Mouse (Mus musculus) ES-E14 (cell line): Measurements from ENCODE around the gene Olfr691. TPM values are rescaled to one million over a fixed set of nuclear protein-coding genes. Genes with fewer than 3 reads are reported as not detected.

Experiments
- DNase-seq: peaks from one replicate; pipeline ENCODE4 v3.0.0-alpha.2; 2013; ENCODE audit warnings: low read depth, low spot score
- H3K27ac ChIP-seq: 2 replicates; pipeline ENCODE4 v1.5.1; 2012; ENCODE audit warnings: low read depth, mild to moderate bottlenecking, low read length, moderate library complexity, mixed read lengths; ENCODE audit not compliant: poor library complexity, insufficient read depth, severe bottlenecking
- H3K36me3 ChIP-seq: 2 replicates; pipeline ENCODE4 v1.6.1; 2012; ENCODE audit warnings: mild to moderate bottlenecking, low read length, moderate library complexity, mixed read lengths; ENCODE audit not compliant: control insufficient read depth, poor library complexity, insufficient read depth, severe bottlenecking
- H3K4me1 ChIP-seq, 2 experiments: fragments of 150-350 bp in 1 of 2; sonication (generic) in 1 of 2; 2 replicates each; pipeline ENCODE4 v1.6.1; 2012; ENCODE audit warnings: low read length in 2 of 2, mild to moderate bottlenecking in 1 of 2, mixed read lengths in 1 of 2; ENCODE audit not compliant: control insufficient read depth in 2 of 2, insufficient read depth in 2 of 2, poor library complexity in 1 of 2
- H3K4me3 ChIP-seq, 2 experiments: fragments of 150-350 bp in 1 of 2; sonication (generic) in 1 of 2; 2 replicates each; pipeline ENCODE4 v1.5.1; 2012; ENCODE audit warnings: low read length in 2 of 2, low read depth in 1 of 2, mild to moderate bottlenecking in 1 of 2, mixed read lengths in 1 of 2; ENCODE audit not compliant: insufficient read depth in 1 of 2, poor library complexity in 1 of 2, severe bottlenecking in 1 of 2
- H3K9ac ChIP-seq: 2 replicates; pipeline ENCODE4 v1.6.1; 2012; ENCODE audit warnings: low read depth, mild to moderate bottlenecking, low read length, mixed read lengths; ENCODE audit not compliant: poor library complexity, insufficient read depth, severe bottlenecking
- H3K9me3 ChIP-seq: fragments of 150-350 bp; sonication (generic); 2 replicates; pipeline ENCODE4 v1.6.1; 2012; ENCODE audit warnings: low read depth, mild to moderate bottlenecking, low read length; ENCODE audit not compliant: control insufficient read depth, insufficient read depth
- CHD2 ChIP-seq: IDR thresholded peaks from 2 replicates; pipeline ENCODE4 v1.6.1; 2014; ENCODE audit warnings: mild to moderate bottlenecking, low read depth, low read length, inconsistent platforms
- HCFC1 ChIP-seq: IDR thresholded peaks from 2 replicates; pipeline ENCODE4 v1.6.1; 2012; ENCODE audit warnings: low read length, inconsistent platforms, borderline replicate concordance; ENCODE audit not compliant: insufficient read depth
- MAFK ChIP-seq: IDR thresholded peaks from 2 replicates; pipeline ENCODE4 v1.6.1; 2014; ENCODE audit warnings: mild to moderate bottlenecking, low read depth, low read length, inconsistent platforms; ENCODE audit not compliant: insufficient read depth
- ZC3H11A ChIP-seq: IDR thresholded peaks from 2 replicates; pipeline ENCODE4 v1.6.1; 2012; ENCODE audit warnings: low read depth, mild to moderate bottlenecking, inconsistent platforms, low read length, borderline replicate concordance
- ZNF384 ChIP-seq: IDR thresholded peaks from 2 replicates; pipeline ENCODE4 v1.6.1; 2012; ENCODE audit warnings: low read depth, low read length, inconsistent platforms
- in situ Hi-C, 2 experiments: fragments of 600-800 bp; cut with MboI; formaldehyde crosslinking; loops; one replicate each; pipeline ENCODE4 v1.15.1; 2025; ENCODE audit warnings: low sequenced_read_pairs in 2 of 2, inconsistent platforms in 1 of 2; ENCODE audit not compliant: unreplicated experiment in 2 of 2
- total RNA-seq: library from RNA; depleted of rRNA; stranded (reverse); fragments of 300-350 nt; gene quantifications from 2 replicates; pipeline ENCODE4 v1.2.3, GENCODE M21; 2012; rRNA removed

Gene Olfr691
- not detected in 2 replicates for total RNA-seq

DNA sequence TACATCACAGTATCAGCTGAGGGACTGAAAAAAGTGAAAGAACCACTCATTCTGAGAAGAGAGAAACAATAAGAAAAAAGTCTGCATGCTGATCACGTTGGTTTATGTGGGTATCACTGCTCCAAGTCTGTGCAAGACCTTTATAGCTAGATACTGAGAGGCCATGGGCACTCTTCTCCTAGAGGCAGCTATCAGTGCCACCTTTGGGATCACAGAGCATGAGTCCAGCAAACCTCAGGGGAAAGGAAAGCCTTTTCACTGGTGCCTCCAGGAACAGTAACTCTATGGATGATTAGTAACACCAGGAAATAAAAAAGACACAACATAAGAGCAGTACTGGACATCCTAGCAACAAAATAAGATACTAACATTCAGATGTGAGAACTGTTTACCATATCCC is at the start of gene Olfr691:
Gene Olfr691, minus strand, starts transcription at position 101 of the 400 bp plus-strand sequence.
- H3K4me3 ChIP-seq = no peak within 1 kb of the TSS
- in situ Hi-C loops = no loop called here
- H3K27ac ChIP-seq = no peak within 1 kb of the TSS
- DNase-seq = no peak
- no peaks in the 10 kb centered on the region for H3K36me3 ChIP-seq
- no peak for TF ChIP-seq CHD2
- no peak for TF ChIP-seq HCFC1
- no peak for TF ChIP-seq ZNF384
- TF ChIP-seq ZC3H11A = no peak
- no peak for TF ChIP-seq MAFK
- H3K9ac ChIP-seq = no peak within 1 kb of the TSS
- H3K9me3 ChIP-seq = no peaks in the 10 kb centered on the region
- H3K4me1 ChIP-seq = no peaks in the 10 kb centered on the region

DNA sequence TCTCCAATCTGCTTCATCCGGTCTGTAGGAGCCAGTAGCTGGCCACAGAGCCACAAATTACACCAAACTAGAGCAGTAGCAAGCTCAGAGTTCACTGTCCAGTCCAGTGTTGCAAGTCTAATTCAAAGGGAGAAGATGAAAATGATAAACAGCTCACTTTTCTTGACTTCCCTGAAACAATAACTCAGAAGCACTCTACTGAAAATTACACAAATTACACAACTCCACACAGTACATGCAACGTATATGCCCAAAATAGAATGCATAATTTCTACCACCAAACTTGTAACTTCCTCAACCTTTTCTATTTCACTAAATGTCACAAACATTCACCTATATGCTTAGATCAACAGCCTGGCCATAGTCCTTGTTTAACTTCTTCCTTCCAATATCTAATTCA is 48.2 kb upstream of the Olfr691 start:
- Histone ChIP-seq H3K9ac (no peak overlapping the region), H3K4me3 (no peak overlapping the region), H3K4me1 (no peaks in the 10 kb centered on the region), H3K27ac (no peak overlapping the region), H3K9me3 (no peaks in the 10 kb centered on the region), H3K36me3 (peaks cover 27% of the 10 kb centered on the region)
- no peak for DNase-seq
- in situ Hi-C loops = loop anchor here in 1 of 2 experiments (10.0 kb wide), 1 partner anchor 65 kb away; no protein-coding TSS in a partner anchor
- TF ChIP-seq MAFK (no peak), HCFC1 (no peak), ZNF384 (no peak)

DNA sequence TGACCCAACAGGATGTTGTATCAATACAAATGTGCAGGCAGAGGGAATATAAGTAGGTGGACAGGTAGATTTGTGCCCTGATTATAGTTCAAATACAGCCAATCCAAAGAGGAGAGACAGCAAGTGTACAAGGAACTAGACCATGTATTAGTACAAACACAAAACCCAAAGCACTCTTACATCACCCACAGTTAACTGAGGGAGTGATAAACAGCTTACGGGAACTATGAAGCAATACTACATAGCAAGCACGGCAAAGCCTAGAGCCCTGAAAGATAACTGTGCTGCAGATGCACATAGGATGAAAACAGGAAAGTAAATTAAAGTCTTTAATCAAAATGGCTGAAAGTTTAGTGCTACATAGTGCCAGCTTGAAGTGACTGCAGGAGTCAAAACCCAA is 45.6 kb upstream of the Olfr691 start:
- Histone ChIP-seq H3K9me3 (no peaks in the 10 kb centered on the region), H3K4me3 (no peak overlapping the region), H3K4me1 (no peaks in the 10 kb centered on the region), H3K36me3 (peaks cover 42% of the 10 kb centered on the region), H3K27ac (no peak overlapping the region), H3K9ac (no peak overlapping the region)
- in situ Hi-C loops = no loop called here
- TF ChIP-seq ZC3H11A = no peak
- TF ChIP-seq HCFC1 = no peak
- no peak for DNase-seq

DNA sequence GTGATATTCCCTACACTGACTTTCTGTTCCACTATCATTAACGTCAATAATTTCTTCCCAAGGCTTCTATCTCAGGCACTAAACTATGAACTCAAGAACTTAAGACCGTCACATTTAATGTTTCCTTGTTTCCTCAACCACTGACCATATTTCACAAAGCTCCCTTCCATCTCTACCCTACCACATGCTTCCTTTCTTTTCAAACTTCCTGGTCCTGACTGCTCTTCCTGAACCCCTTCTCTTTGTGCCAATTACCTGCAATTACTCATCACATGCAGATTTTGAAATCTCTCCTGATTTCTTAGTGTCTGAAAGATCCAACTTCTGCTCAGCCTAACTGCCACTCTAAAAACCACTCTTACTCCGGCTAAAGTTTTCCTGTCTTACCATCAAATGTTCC is 38.3 kb upstream of the Olfr691 start:
- Histone ChIP-seq H3K27ac (no peak overlapping the region), H3K4me3 (no peak overlapping the region), H3K9ac (no peak overlapping the region), H3K4me1 (no peaks in the 10 kb centered on the region; a peak in 1 of 4 replicates), H3K36me3 (peaks cover 40% of the 10 kb centered on the region), H3K9me3 (no peaks in the 10 kb centered on the region)
- no peak for DNase-seq
- in situ Hi-C loops = no loop called here
- no peak for TF ChIP-seq ZNF384
- TF ChIP-seq ZC3H11A = no peak
- no peak for TF ChIP-seq HCFC1
- TF ChIP-seq MAFK = no peak
- TF ChIP-seq CHD2 = no peak

DNA sequence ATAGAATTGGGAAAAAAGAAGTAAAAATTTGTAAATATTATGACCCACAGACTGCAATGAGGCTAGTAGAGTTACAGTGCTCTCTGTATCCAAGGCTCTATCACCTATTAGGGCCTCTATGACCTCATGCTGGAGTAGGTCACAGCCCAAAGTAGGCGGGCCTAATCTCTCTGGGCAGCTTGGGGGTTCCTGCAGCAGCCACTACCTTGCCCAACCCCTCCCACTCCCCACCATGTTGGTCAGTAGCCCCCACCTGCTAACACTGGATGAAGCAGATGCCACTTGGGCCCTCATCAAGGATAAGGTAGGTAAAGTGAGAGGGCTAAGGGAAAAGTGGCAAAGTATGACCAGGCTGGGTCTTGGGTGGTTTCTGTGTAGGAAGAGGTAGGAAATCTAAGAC is 32.8 kb upstream of the Olfr691 start, which contains the start of gene Gm5901:
Gene Gm5901, plus strand, starts transcription at position 173 of the 400 bp plus-strand sequence.
- H3K4me3 ChIP-seq = no peak within 1 kb of the TSS
- H3K36me3 ChIP-seq = peaks cover 21% of the 10 kb centered on the region
- no peaks in the 10 kb centered on the region for H3K9me3 ChIP-seq
- in situ Hi-C loops = no loop called here
- DNase-seq = no peak
- no peak within 1 kb of the TSS for H3K27ac ChIP-seq
- no peak within 1 kb of the TSS for H3K9ac ChIP-seq
- no peak for TF ChIP-seq MAFK
- no peak for TF ChIP-seq HCFC1
- TF ChIP-seq ZC3H11A = no peak
- TF ChIP-seq CHD2 = no peak
- no peak for TF ChIP-seq ZNF384
- no peaks in the 10 kb centered on the region for H3K4me1 ChIP-seq
